Mouse (Mus musculus) brain, embryonic 14.5 days (tissue): Measurements from ENCODE around the gene Irs3.

Experiments used
- CTCF ChIP-seq: fragments of 200-500 bp; IDR thresholded peaks from 2 replicates; pipeline ENCODE4 v1.5.1; 2012; ENCODE audit warnings: inconsistent platforms, mild to moderate bottlenecking, moderate library complexity, borderline replicate concordance; ENCODE audit not compliant: insufficient read depth, insufficient read length; ENCODE audit errors: extremely low read depth
- POLR2A ChIP-seq: fragments of 200-500 bp; IDR thresholded peaks from 2 replicates; pipeline ENCODE4 v1.6.1; 2012; ENCODE audit warnings: mild to moderate bottlenecking, inconsistent platforms, borderline replicate concordance; ENCODE audit not compliant: poor library complexity, insufficient read depth, insufficient read length, severe bottlenecking; ENCODE audit errors: extremely low read depth

DNA sequence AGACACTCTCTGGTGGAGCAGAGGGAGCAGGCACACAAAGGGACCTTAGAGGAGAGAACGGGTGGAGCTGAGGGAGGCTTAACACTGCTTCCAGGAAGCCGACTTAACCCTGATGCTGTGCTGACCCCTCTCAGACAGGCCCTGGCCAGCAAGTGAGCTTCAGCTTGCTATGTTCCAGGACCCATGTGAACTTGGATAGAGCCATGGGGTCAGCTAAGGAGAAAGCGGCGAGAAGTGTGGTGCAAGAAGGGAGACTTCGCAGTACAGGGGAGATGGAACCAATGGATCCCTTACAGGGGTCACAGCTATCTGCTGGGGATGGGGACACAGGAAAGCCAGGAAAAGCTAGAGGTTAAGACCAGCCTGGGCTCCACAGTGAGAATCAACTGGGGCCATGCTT lies 32.4 kb downstream of the Irs3 start:
- TF ChIP-seq CTCF (no peak), POLR2A (no peak)
